Mouse (Mus musculus) neural tube, embryonic 13.5 days (tissue): ENCODE results near the gene Eme2. TPM values are rescaled to one million over a fixed set of nuclear protein-coding genes. Genes with fewer than 3 reads are reported as not detected.
"Not testable (repeated sequence)": the region's sequence is repeated elsewhere in the genome, so short reads cannot be mapped to it uniquely, and the experiment has no call there.

Experiments
- ATAC-seq: fragments of 200-750 bp; cut with Nextera tagmentation; 2 replicates; pipeline ENCODE4 v1.8.0; 2017; ENCODE audit warnings: low read depth, mild to moderate bottlenecking, moderate TSS enrichment, moderate library complexity
- H3K27ac ChIP-seq: fragments of 300-500 bp; sonication (generic); replicated peaks from 2 replicates; pipeline ENCODE4 v1.5.1; 2015; ENCODE audit warnings: moderate library complexity, mild to moderate bottlenecking, inconsistent platforms
- H3K27me3 ChIP-seq: fragments of 300-500 bp; sonication (generic); 2 replicates; pipeline ENCODE4 v1.6.1; 2015; ENCODE audit warnings: mild to moderate bottlenecking, inconsistent platforms
- H3K36me3 ChIP-seq: fragments of 300-500 bp; sonication (generic); 2 replicates; pipeline ENCODE4 v1.6.1; 2015; ENCODE audit warnings: mild to moderate bottlenecking, inconsistent platforms
- H3K4me1 ChIP-seq: fragments of 300-500 bp; sonication (generic); replicated peaks from 2 replicates; pipeline ENCODE4 v1.6.1; 2015; ENCODE audit warnings: inconsistent platforms
- H3K4me2 ChIP-seq: fragments of 300-500 bp; sonication (generic); 2 replicates; pipeline ENCODE4 v1.6.1; 2015; ENCODE audit warnings: inconsistent platforms, mild to moderate bottlenecking, moderate library complexity
- H3K4me3 ChIP-seq: fragments of 300-500 bp; sonication (generic); 2 replicates; pipeline ENCODE4 v1.5.1; 2015; ENCODE audit warnings: mild to moderate bottlenecking, inconsistent platforms
- H3K9ac ChIP-seq: fragments of 300-500 bp; sonication (generic); 2 replicates; pipeline ENCODE4 v1.6.1; 2015; ENCODE audit warnings: moderate library complexity, mild to moderate bottlenecking, inconsistent platforms
- H3K9me3 ChIP-seq: fragments of 300-500 bp; sonication (generic); 2 replicates; pipeline ENCODE4 v1.6.1; 2016; ENCODE audit warnings: inconsistent platforms
- WGBS: fragments of 180-500 bp; shearing (Covaris S2); methylation state at CpG from one replicate; pipeline ENCODE4 v1.1.7; 2015; 5-methylcytosine and 5-hydroxymethylcytosine counted together
- polyA plus RNA-seq: library from polyadenylated mRNA; unstranded; fragments of >200 nt; fragmentation: Nextera tagmentation; extraction: Ambion mirVana; gene quantifications from 2 replicates; pipeline ENCODE4 v1.2.1, GENCODE M21; 2015

Gene Eme2
- polyA plus RNA-seq: 32.7 and 36.3 TPM in 2 replicates

DNA sequence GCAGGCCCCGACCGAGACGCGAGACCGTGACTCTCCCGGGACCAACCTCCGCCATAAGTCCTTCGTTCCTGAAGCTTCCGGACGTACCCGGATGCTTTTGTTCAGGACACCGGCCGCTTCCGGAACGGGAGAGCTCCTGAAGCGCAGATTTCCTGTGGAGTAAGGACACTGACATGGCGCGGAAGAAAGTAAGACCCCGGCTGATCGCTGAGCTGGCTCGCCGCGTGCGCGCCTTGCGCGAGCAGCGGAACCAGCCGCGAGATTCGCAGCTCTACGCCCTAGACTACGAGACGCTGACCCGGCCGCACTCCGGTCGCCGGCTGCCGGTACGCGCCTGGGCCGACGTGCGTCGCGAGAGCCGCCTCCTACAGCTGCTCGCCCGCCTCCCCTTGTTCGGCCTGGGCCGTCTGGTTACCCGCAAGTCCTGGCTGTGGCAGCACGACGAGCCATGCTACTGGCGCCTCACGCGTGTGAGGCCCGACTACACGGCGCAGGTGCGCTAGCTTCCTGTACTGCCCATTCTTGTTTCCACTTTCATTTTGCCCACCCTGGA lies at the start of gene Eme2, which contains the start of gene Mrps34:
Gene Eme2, minus strand, starts transcription at position 93 of the 553 bp plus-strand sequence.
Gene Mrps34, plus strand, starts transcription at position 122 of the 553 bp plus-strand sequence.
- peak; percentile 36; the same call in 1 of the 2 replicates for ATAC-seq
- H3K4me2 ChIP-seq: peak within 1 kb of the TSS; percentile 100
- peak within 1 kb of the TSS; percentile 88 for H3K27ac ChIP-seq
- no peaks in the 10 kb centered on the region for H3K27me3 ChIP-seq
- peak within 1 kb of the TSS; percentile 95 for H3K9ac ChIP-seq
- peak within 1 kb of the TSS; percentile 85 for H3K4me3 ChIP-seq
- no peaks in the 10 kb centered on the region for H3K9me3 ChIP-seq
- peaks cover 52% of the 10 kb centered on the region for H3K4me1 ChIP-seq
- under 1% methylated on average over 62 of the region's 62 CpGs for WGBS
- H3K36me3 ChIP-seq: peaks cover 67% of the 10 kb centered on the region

- peaks cover 58% of the 10 kb centered on the region for H3K36me3 ChIP-seq
- not testable (repeated sequence) for H3K4me3 ChIP-seq, H3K27me3 ChIP-seq, H3K4me1 ChIP-seq, ATAC-seq, H3K4me2 ChIP-seq, H3K9ac ChIP-seq, H3K27ac ChIP-seq, H3K9me3 ChIP-seq
- WGBS: 95% methylated on average over 1 of the region's 1 CpGs
Measured at GRCm38 (mm10) chr17:24943589-24943988, 48.7 kb upstream of the Eme2 start.

DNA sequence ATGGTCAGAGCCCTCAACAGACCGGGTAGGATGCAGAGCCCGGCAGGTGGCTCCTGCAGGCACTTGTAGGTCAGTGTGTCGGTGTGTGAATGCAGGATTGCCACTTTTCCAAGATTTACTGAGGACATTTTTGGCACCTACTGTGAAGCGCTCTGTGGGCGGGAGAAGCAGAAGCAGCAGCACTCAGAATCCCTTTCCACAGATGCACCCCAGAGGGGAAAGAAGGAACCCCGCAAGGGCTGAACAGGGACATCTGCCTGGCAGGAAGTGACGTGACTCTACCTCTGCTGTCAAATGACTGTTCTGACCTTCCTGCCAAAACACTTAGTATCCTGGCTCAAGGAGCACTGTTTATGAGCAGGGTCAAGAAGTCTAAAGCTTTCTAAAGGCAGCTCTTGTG lies 48.1 kb upstream of the Eme2 start:
- Histone ChIP-seq H3K9me3 (no peaks in the 10 kb centered on the region), H3K9ac (no peak overlapping the region), H3K36me3 (peaks cover 53% of the 10 kb centered on the region), H3K4me3 (no peak overlapping the region), H3K27me3 (no peaks in the 10 kb centered on the region), H3K4me2 (no peak overlapping the region), H3K4me1 (no peaks in the 10 kb centered on the region), H3K27ac (no peak overlapping the region)
- 82% methylated on average over 7 of the region's 7 CpGs for WGBS
- no peak for ATAC-seq

DNA sequence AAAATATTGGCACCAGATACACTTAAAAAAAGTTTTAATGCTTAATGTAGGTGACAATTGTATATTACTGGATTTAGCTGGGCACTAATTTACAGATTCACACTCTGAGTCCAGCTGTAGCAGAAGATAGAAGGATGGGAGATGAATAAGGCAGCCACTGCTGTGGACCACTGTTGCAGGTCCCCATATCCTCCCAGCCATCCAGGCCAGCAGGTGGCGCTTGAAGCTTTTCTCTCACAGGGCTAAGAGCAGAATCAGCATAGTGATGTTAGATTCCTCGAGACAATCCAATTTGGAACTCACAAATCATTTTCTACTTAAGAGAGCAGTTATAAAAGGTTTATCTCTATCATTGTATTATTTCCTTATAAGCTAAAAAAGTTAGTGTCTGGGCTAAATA lies 47.6 kb upstream of the Eme2 start:
- peak; percentile 72; the same call in 1 of the 2 replicates for ATAC-seq
- H3K27me3 ChIP-seq, H3K4me3 ChIP-seq, H3K9ac ChIP-seq, H3K27ac ChIP-seq, H3K4me2 ChIP-seq, H3K4me1 ChIP-seq, H3K9me3 ChIP-seq: not testable (repeated sequence)
- peaks cover 47% of the 10 kb centered on the region for H3K36me3 ChIP-seq
- 9% methylated on average over 2 of the region's 2 CpGs for WGBS

GRCm38 (mm10) chr17:24937266-24937665 lies 42.4 kb upstream of the Eme2 start:
- H3K4me1 ChIP-seq: peaks cover 34% of the 10 kb centered on the region
- H3K27ac ChIP-seq: peak overlapping the region; percentile 84
- WGBS: 49% methylated on average over 6 of the region's 6 CpGs
- H3K36me3 ChIP-seq: peaks cover 11% of the 10 kb centered on the region; the same call in 1 of the 2 replicates
- peak overlapping the region; percentile 98 for H3K9ac ChIP-seq
- H3K4me3 ChIP-seq: peak overlapping the region; percentile 80
- no peaks in the 10 kb centered on the region for H3K9me3 ChIP-seq
- peak overlapping the region; percentile 93 for H3K4me2 ChIP-seq
- no peaks in the 10 kb centered on the region for H3K27me3 ChIP-seq
- no peak for ATAC-seq

DNA sequence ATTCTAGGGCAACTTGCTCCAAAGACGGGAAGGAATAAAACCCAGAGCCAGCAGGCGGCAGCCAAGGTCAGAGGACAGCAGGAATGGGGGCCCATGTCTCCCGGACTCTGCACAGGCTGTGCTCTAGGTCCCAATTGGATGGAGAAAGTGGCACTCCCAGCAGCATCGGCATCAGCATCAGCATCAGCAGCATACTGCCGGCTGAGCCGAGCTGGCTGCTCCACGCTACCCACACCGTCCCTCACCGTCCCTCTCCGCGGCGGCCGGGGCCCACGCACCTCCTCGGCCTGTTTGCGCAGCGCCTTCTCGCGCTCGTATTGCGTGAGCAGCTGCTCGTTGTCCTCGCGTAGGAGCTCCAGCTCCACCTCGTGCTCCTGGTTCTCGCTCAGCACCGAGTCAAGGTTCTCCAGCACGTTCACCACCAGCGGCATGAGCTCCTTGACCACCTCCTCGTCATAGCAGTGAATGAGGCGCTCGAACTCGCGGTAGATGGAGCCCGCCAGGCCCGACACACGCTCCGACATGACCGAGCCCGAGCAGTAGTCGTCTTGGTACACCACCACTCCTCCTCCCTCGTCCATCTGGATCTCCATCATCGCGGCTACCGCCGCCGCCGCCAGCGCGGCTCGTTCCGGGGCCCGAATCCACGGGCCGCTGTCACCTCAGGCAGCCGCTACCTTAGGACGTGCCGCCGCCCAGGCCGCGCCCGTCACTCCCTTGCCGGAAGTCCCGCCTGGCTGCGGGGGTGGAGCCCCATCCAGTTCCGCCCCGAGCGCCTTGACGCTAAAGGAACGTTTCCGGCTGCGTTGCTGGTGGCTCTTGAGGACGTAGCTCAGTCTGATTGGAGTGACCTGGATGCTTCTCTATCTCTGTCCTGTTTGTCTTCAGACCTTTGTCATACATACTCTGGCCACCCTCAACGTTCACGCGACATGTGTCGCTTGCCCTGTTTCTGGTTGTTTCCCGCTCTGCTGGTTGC lies 41.7 kb upstream of the Eme2 start, which contains the start of gene Mapk8ip3:
Gene Mapk8ip3, minus strand, starts transcription at position 719 of the 979 bp plus-strand sequence.
- H3K27me3 ChIP-seq: no peaks in the 10 kb centered on the region
- H3K4me2 ChIP-seq: peak within 1 kb of the TSS; percentile 93
- peaks cover 34% of the 10 kb centered on the region for H3K4me1 ChIP-seq
- H3K9ac ChIP-seq: peak within 1 kb of the TSS; percentile 98
- peak within 1 kb of the TSS; percentile 80 for H3K4me3 ChIP-seq
- H3K36me3 ChIP-seq: peaks cover 18% of the 10 kb centered on the region
- under 1% methylated on average over 78 of the region's 78 CpGs for WGBS
- peak within 1 kb of the TSS; percentile 84 for H3K27ac ChIP-seq
- ATAC-seq: peak; percentile 99
- H3K9me3 ChIP-seq: no peaks in the 10 kb centered on the region

- Histone ChIP-seq H3K4me3 (peak overlapping the region; percentile 80), H3K9ac (peak overlapping the region; percentile 98), H3K27me3 (no peaks in the 10 kb centered on the region), H3K9me3 (no peaks in the 10 kb centered on the region), H3K4me2 (peak overlapping the region; percentile 93), H3K4me1 (peaks cover 34% of the 10 kb centered on the region), H3K36me3 (peaks cover 20% of the 10 kb centered on the region), H3K27ac (no peak overlapping the region; the same call in 1 of the 2 replicates)
- ATAC-seq: no peak
Measured at GRCm38 (mm10) chr17:24935666-24936065, 40.8 kb upstream of the Eme2 start.

- Histone ChIP-seq H3K27me3 (no peaks in the 10 kb centered on the region), H3K27ac (no peak overlapping the region)
- 89% methylated on average over 4 of the region's 4 CpGs for WGBS
Measured at GRCm38 (mm10) chr17:24934926-24935325, 40.0 kb upstream of the Eme2 start.

GRCm38 (mm10) chr17:24933163-24933562 lies 38.3 kb upstream of the Eme2 start:
- Histone ChIP-seq H3K27me3 (no peaks in the 10 kb centered on the region), H3K4me2 (no peak overlapping the region), H3K27ac (no peak overlapping the region), H3K4me3 (no peak overlapping the region), H3K9ac (peak overlapping the region; percentile 48; the same call in 1 of the 2 replicates), H3K36me3 (peaks cover 20% of the 10 kb centered on the region), H3K9me3 (no peaks in the 10 kb centered on the region), H3K4me1 (peaks cover 34% of the 10 kb centered on the region)
- ATAC-seq: no peak
- 75% methylated on average over 4 of the region's 4 CpGs for WGBS

More at GRCm38 (mm10) chr17:24934926-24935325, 40.0 kb upstream of the Eme2 start:
- Histone ChIP-seq H3K36me3 (peaks cover 20% of the 10 kb centered on the region), H3K4me3 (peak overlapping the region; percentile 80), H3K9me3 (no peaks in the 10 kb centered on the region), H3K9ac (peak overlapping the region; percentile 98), H3K4me1 (peaks cover 34% of the 10 kb centered on the region), H3K4me2 (peak overlapping the region; percentile 93)
- ATAC-seq: no peak

GRCm38 (mm10) chr17:24932431-24932830 lies 37.5 kb upstream of the Eme2 start:
- no peaks in the 10 kb centered on the region for H3K27me3 ChIP-seq
- H3K4me3 ChIP-seq: no peak overlapping the region
- peaks cover 25% of the 10 kb centered on the region for H3K36me3 ChIP-seq
- no peak overlapping the region for H3K4me2 ChIP-seq
- no peak overlapping the region for H3K27ac ChIP-seq
- WGBS: 97% methylated on average over 4 of the region's 4 CpGs
- H3K9ac ChIP-seq: no peak overlapping the region
- peaks cover 34% of the 10 kb centered on the region for H3K4me1 ChIP-seq
- no peak for ATAC-seq
- no peaks in the 10 kb centered on the region for H3K9me3 ChIP-seq

GRCm38 (mm10) chr17:24929506-24929905 lies 34.6 kb upstream of the Eme2 start:
- no peak overlapping the region for H3K4me2 ChIP-seq
- peaks cover 17% of the 10 kb centered on the region for H3K4me1 ChIP-seq
- H3K36me3 ChIP-seq: peaks cover 54% of the 10 kb centered on the region
- 94% methylated on average over 1 of the region's 1 CpGs for WGBS
- no peak overlapping the region for H3K9ac ChIP-seq
- no peak for ATAC-seq
- no peaks in the 10 kb centered on the region for H3K27me3 ChIP-seq
- no peaks in the 10 kb centered on the region for H3K9me3 ChIP-seq
- H3K27ac ChIP-seq: no peak overlapping the region
- no peak overlapping the region for H3K4me3 ChIP-seq

- Histone ChIP-seq H3K9ac (no peak overlapping the region), H3K4me3 (no peak overlapping the region), H3K4me2 (no peak overlapping the region), H3K4me1 (no peaks in the 10 kb centered on the region), H3K27ac (no peak overlapping the region), H3K27me3 (no peaks in the 10 kb centered on the region), H3K9me3 (no peaks in the 10 kb centered on the region), H3K36me3 (peaks cover 96% of the 10 kb centered on the region)
- 94% methylated on average over 1 of the region's 1 CpGs for WGBS
- ATAC-seq: no peak
Measured at GRCm38 (mm10) chr17:24923246-24923645, 28.4 kb upstream of the Eme2 start.
